18 mouse cellular contexts compared by ENCODE assay signal in the genomic region with DNA sequence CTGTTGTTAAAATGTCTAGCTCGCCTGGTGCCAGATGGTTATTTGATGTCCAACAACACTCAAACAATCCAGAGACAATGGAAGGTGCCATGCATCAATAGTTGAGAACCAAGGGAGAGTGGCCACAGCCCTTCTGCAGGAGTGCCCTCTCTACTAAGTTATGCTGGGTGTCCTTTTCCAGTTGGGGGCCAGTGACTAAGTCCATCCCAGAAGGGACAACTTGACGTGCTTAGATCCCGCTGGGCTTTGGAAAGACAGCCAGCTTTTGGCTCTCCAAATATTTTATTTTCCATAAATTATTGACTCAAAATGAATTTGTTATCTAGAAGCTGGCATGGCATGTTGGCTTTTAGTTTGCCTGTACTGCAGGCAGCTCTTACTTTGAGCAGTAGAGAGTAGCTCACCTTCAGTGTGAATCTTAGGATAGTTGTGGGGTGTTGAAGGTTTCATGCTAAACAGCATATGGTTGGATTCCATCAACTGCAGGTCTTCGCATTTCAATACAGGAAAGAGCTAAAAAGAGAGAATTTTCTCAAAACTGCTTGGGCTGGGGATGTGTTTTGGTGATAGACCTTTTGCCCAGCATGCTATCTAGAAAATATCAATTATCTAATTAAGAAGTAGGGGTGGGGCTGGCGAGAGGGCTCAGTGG.
"Had no signal": no experiment of that assay in that cellular context is flagged by ENCODE, and none has a peak within 500 bp of the region (broad histone marks: within the 10 kb centered on the region; RNA-seq: fewer than 3 reads in every experiment).

No protein-coding gene starts in this region.

- H3K36me3 ChIP-seq: liver, embryonic 15.5 days; lung, embryonic 15.5 days; midbrain, embryonic 12.5 days; neural tube, embryonic 12.5 days had no signal

- H3K9me3 ChIP-seq: liver, embryonic 15.5 days; lung, embryonic 15.5 days; midbrain, embryonic 12.5 days; neural tube, embryonic 12.5 days had no signal

- H3K4me1 ChIP-seq: liver, embryonic 15.5 days; megakaryocyte, embryonic 14.5 days; neural tube, embryonic 12.5 days had no signal

- ATAC-seq: liver, postnatal 0 days; lung, postnatal 0 days had no signal

- H3K27me3 ChIP-seq: liver, embryonic 15.5 days; lung, embryonic 15.5 days; neural tube, embryonic 12.5 days had no signal

- DNase-seq: liver, postnatal 0 days; lung, adult 2 months; lung, postnatal 14 days; lung, postnatal 36 days; midbrain, embryonic 14.5 days; right cerebral cortex, postnatal 14 days; right cerebral cortex, postnatal 4 days; spleen, adult 18-20 months; thymus, adult 18-20 months; thymus, postnatal 14 days; thymus, postnatal 36 days had no signal

- H3K9ac ChIP-seq: liver, embryonic 15.5 days; liver, postnatal 0 days; lung, embryonic 15.5 days; midbrain, embryonic 12.5 days; neural tube, embryonic 12.5 days had no signal

- H3K27ac ChIP-seq: liver, embryonic 15.5 days; lung, embryonic 15.5 days; macrophage; midbrain, embryonic 12.5 days; neural tube, embryonic 12.5 days had no signal

- H3K4me3 ChIP-seq: liver, embryonic 15.5 days; lung, embryonic 15.5 days; megakaryocyte, embryonic 14.5 days; midbrain, embryonic 12.5 days; neural tube, embryonic 12.5 days had no signal

- H3K4me2 ChIP-seq: liver, embryonic 15.5 days; lung, embryonic 15.5 days; midbrain, embryonic 12.5 days; neural tube, embryonic 12.5 days had no signal
